Mouse (Mus musculus): Measurements from ENCODE around the gene Gbe1.

DNA sequence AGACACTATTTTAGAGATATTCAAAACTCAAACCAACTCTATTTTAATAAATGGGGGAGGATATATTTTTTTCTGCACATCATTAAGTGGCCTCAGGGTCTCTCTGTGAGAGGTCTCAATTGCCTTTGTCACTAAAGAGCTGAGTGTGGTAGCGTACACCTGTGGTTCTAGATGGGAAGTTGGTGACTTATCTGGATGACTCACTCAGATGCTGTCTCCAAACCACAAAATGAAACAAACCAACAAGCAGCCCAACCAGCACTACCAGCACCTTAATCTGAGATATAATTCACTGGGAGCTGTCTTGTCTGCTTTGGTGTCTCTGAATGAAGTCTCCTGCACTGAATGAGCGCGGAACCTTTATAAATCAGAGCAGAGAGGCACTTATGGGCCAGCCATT lies 51.5 kb downstream of the Gbe1 start:
- TF ChIP-seq CHD2 (IDR thresholded peaks at IDR 0.05; ENCODE audit: low read depth, low read length) (no peak), HCFC1 (IDR thresholded peaks at IDR 0.05; ENCODE audit: borderline replicate concordance, insufficient read depth, low read length) (no peak), MAFK (IDR thresholded peaks at IDR 0.05; ENCODE audit: insufficient read depth, low read depth, low read length) (no peak), ZNF384 (IDR thresholded peaks at IDR 0.05; ENCODE audit: low read depth, low read length) (no peak), ZC3H11A (IDR thresholded peaks at IDR 0.05; ENCODE audit: borderline replicate concordance, low read depth, low read length) (no peak)
